Mouse (Mus musculus) kidney, embryonic 14.5 days (tissue): ENCODE data around the gene Ets1. TPM values are rescaled to one million over a fixed set of nuclear protein-coding genes. Genes with fewer than 3 reads are reported as not detected.

ENCODE experiments used
- ATAC-seq: fragments of 200-750 bp; cut with Nextera tagmentation; 2 replicates; pipeline ENCODE4 v1.8.0; 2017; ENCODE audit warnings: moderate number of reproducible peaks, mild to moderate bottlenecking, moderate TSS enrichment, moderate library complexity; ENCODE audit not compliant: low FRiP score, low TSS enrichment
- H3K27ac ChIP-seq: fragments of 300-500 bp; sonication (generic); 2 replicates; pipeline ENCODE4 v1.5.1; 2014; ENCODE audit warnings: low read depth, mild to moderate bottlenecking, low read length, moderate library complexity, mixed read lengths
- H3K27me3 ChIP-seq: fragments of 300-500 bp; sonication (generic); 2 replicates; pipeline ENCODE4 v1.6.1; 2014; ENCODE audit warnings: mild to moderate bottlenecking, low read length; ENCODE audit not compliant: control insufficient read depth, insufficient read depth
- H3K36me3 ChIP-seq: fragments of 300-500 bp; sonication (generic); 2 replicates; pipeline ENCODE4 v1.6.1; 2014; ENCODE audit warnings: low read length, mixed read lengths; ENCODE audit not compliant: control insufficient read depth, insufficient read depth
- H3K4me1 ChIP-seq: fragments of 300-500 bp; sonication (generic); 2 replicates; pipeline ENCODE4 v1.6.1; 2014; ENCODE audit warnings: low read length, mixed read lengths; ENCODE audit not compliant: control insufficient read depth, insufficient read depth
- H3K4me2 ChIP-seq: fragments of 300-500 bp; sonication (generic); replicated peaks from 2 replicates; pipeline ENCODE4 v1.6.1; 2014; ENCODE audit warnings: low read depth, mild to moderate bottlenecking, low read length
- H3K4me3 ChIP-seq: fragments of 300-500 bp; sonication (generic); 2 replicates; pipeline ENCODE4 v1.5.1; 2014; ENCODE audit warnings: mild to moderate bottlenecking, low read length
- H3K9ac ChIP-seq: fragments of 300-500 bp; sonication (generic); 2 replicates; pipeline ENCODE4 v1.6.1; 2014; ENCODE audit warnings: low read depth, mild to moderate bottlenecking, low read length, moderate library complexity
- H3K9me3 ChIP-seq: fragments of 300-500 bp; sonication (generic); 2 replicates; pipeline ENCODE4 v1.6.1; 2016; ENCODE audit warnings: low read length; ENCODE audit not compliant: control insufficient read depth
- WGBS: fragments of 180-500 bp; shearing (Covaris S2); extraction: QIAGEN DNeasy Blood & Tissue Kit; methylation state at CpG from one replicate; pipeline ENCODE4 v1.1.7; 2014; 5-methylcytosine and 5-hydroxymethylcytosine counted together
- polyA plus RNA-seq: library from polyadenylated mRNA; unstranded; fragments of >200 nt; fragmentation: Nextera tagmentation; extraction: Ambion mirVana; gene quantifications from 2 replicates; pipeline ENCODE4 v1.2.1, GENCODE M21; 2014

The Ets1 gene
- polyA plus RNA-seq, 1 experiment from 2014 or later = 58.0 TPM

GRCm38 (mm10) chr9:32730656-32731590 is 94.9 kb downstream of the Ets1 start:
- Histone ChIP-seq H3K36me3 (peaks cover 52% of the 10 kb centered on the region), H3K9ac (no peak overlapping the region), H3K9me3 (no peaks in the 10 kb centered on the region), H3K4me2 (no peak overlapping the region), H3K27ac (no peak overlapping the region), H3K4me3 (no peak overlapping the region), H3K27me3 (no peaks in the 10 kb centered on the region), H3K4me1 (0 out of 2 replicates have a peak, but pooled peaks cover 7% of the 10 kb centered on the region)
- no peak for ATAC-seq
- WGBS = 82% methylated on average over 13 of the region's 13 CpGs

DNA sequence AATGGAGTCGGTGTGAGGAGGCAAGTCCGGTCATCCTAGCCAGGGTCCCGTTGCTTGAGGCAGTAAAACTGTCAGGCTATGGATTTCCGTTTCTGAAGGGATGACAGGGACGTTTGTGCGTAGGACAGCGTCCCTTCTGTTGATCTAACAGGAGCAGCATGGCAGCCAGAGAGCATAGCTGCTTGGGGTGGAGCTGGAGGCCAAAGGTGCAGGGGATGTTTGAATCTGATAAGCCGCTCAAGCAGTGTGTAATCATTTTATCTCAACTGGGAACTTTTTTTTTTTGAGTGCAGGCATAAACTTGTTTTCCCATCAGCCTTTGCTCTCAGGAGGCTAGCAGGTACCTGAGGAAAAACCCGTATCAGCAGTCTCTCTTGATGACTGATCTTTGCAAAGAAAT is 95.8 kb downstream of the Ets1 start:
- Histone ChIP-seq H3K4me1 (0 out of 2 replicates have a peak, but pooled peaks cover 7% of the 10 kb centered on the region), H3K36me3 (peaks cover 61% of the 10 kb centered on the region), H3K9me3 (no peaks in the 10 kb centered on the region), H3K4me3 (no peak overlapping the region), H3K9ac (no peak overlapping the region), H3K27ac (no peak overlapping the region), H3K4me2 (no peak overlapping the region), H3K27me3 (no peaks in the 10 kb centered on the region)
- ATAC-seq = no peak
- WGBS = 21% methylated on average over 9 of the region's 9 CpGs

DNA sequence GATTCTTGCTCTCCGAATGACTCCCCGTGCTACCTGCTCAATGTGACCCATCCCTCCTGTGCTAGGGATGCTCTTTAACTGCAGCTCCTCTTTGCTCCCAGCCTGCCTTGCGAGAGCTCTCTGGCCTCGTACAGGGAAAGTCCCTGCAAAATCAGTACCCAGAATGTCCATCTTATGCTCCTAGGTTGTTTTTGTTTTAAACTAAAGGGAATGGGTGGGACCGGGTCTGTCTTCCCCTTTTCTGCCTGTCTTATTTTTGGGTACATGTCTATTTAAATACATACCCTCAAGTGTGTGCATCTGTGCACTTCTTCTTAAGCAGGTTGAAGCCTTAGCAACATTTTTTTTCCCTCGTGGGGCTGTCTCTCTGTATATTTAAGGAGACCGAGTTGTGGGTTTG is 99.0 kb downstream of the Ets1 start:
- 91% methylated on average over 7 of the region's 7 CpGs for WGBS
- H3K9ac ChIP-seq = no peak overlapping the region
- peaks cover 59% of the 10 kb centered on the region for H3K36me3 ChIP-seq
- H3K27ac ChIP-seq = no peak overlapping the region
- H3K9me3 ChIP-seq = no peaks in the 10 kb centered on the region
- no peak overlapping the region for H3K4me2 ChIP-seq
- H3K27me3 ChIP-seq = no peaks in the 10 kb centered on the region
- 0 out of 2 replicates have a peak, but pooled peaks cover 7% of the 10 kb centered on the region for H3K4me1 ChIP-seq
- no peak for ATAC-seq
- H3K4me3 ChIP-seq = no peak overlapping the region

DNA sequence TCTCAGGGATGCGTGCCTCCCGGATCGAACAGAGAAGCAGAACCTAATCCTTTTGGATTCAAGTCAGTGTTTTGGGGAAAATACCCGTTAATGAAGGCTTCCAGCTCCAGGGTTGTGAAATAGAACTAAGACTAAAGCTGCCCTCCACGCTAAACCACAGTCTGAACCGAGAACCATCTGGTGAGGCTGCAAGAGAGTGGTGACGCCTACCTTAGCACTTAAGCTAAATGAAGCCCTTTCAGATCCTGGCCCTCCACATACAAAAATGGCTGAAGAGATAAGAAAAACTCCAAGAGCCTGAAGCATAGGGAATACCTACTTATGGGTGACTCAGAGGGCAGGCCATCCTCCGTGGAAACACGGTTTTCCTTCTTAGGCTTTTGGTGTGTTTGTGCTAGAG is 100.0 kb downstream of the Ets1 start:
- peaks cover 60% of the 10 kb centered on the region for H3K36me3 ChIP-seq
- H3K9me3 ChIP-seq = no peaks in the 10 kb centered on the region
- H3K27me3 ChIP-seq = no peaks in the 10 kb centered on the region
- 0 out of 2 replicates have a peak, but pooled peaks cover 7% of the 10 kb centered on the region for H3K4me1 ChIP-seq
- no peak overlapping the region for H3K4me3 ChIP-seq
- no peak overlapping the region for H3K4me2 ChIP-seq
- WGBS = 90% methylated on average over 9 of the region's 9 CpGs
- no peak overlapping the region for H3K27ac ChIP-seq
- H3K9ac ChIP-seq = no peak overlapping the region
- no peak for ATAC-seq

- Histone ChIP-seq H3K4me2 (no peak overlapping the region), H3K36me3 (peaks cover 33% of the 10 kb centered on the region), H3K9me3 (no peaks in the 10 kb centered on the region), H3K9ac (no peak overlapping the region), H3K4me3 (no peak overlapping the region), H3K27me3 (no peaks in the 10 kb centered on the region), H3K4me1 (peaks cover 20% of the 10 kb centered on the region; the same call in 1 of the 2 replicates), H3K27ac (no peak overlapping the region)
- ATAC-seq = no peak
- 99% methylated on average over 4 of the region's 4 CpGs for WGBS
These were observed 104.0 kb downstream of the Ets1 start for GRCm38 (mm10) chr9:32739988-32740387.

GRCm38 (mm10) chr9:32740751-32741387 is 104.8 kb downstream of the Ets1 start:
- no peak overlapping the region for H3K4me3 ChIP-seq
- H3K9ac ChIP-seq = no peak overlapping the region
- no peak overlapping the region for H3K4me2 ChIP-seq
- no peak overlapping the region for H3K27ac ChIP-seq
- no peaks in the 10 kb centered on the region for H3K27me3 ChIP-seq
- WGBS = 76% methylated on average over 12 of the region's 12 CpGs
- no peak for ATAC-seq
- peaks cover 25% of the 10 kb centered on the region for H3K36me3 ChIP-seq
- H3K4me1 ChIP-seq = peaks cover 25% of the 10 kb centered on the region
- H3K9me3 ChIP-seq = no peaks in the 10 kb centered on the region

DNA sequence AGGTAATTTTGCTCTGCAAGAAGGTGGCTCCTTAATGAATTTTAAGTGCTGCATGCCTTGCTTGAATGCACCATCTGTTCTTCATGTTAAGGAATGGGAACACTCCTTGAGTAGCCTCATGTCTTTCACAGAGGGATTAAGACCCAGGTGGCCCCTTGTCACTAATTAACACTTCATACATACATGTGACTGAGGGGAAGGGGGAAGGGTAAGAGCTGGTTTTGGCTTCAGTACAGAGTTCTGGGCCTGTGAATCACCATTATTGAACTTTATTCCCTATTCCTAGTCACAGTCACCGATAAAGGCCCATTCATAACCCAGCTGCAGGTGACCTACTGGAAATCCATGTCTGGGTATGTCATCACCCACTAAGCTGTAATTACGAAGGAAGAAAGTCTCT is 105.7 kb downstream of the Ets1 start:
- Histone ChIP-seq H3K36me3 (peaks cover 17% of the 10 kb centered on the region), H3K4me2 (no peak overlapping the region), H3K9ac (no peak overlapping the region), H3K27ac (no peak overlapping the region), H3K4me3 (no peak overlapping the region), H3K9me3 (no peaks in the 10 kb centered on the region), H3K4me1 (peaks cover 30% of the 10 kb centered on the region), H3K27me3 (no peaks in the 10 kb centered on the region)
- 94% methylated on average over 2 of the region's 2 CpGs for WGBS
- no peak for ATAC-seq

- H3K27me3 ChIP-seq = no peaks in the 10 kb centered on the region
- H3K27ac ChIP-seq = peak overlapping the region; percentile 78
- H3K9ac ChIP-seq = no peak overlapping the region
- peaks cover 13% of the 10 kb centered on the region for H3K36me3 ChIP-seq
- peak; percentile 72; the same call in 1 of the 2 replicates for ATAC-seq
- peaks cover 30% of the 10 kb centered on the region for H3K4me1 ChIP-seq
- WGBS = 44% methylated on average over 8 of the region's 8 CpGs
- H3K4me3 ChIP-seq = no peak overlapping the region
- no peaks in the 10 kb centered on the region for H3K9me3 ChIP-seq
- H3K4me2 ChIP-seq = no peak overlapping the region
These were observed 107.1 kb downstream of the Ets1 start for GRCm38 (mm10) chr9:32743157-32743556.

- H3K9me3 ChIP-seq = no peaks in the 10 kb centered on the region
- H3K4me2 ChIP-seq = no peak overlapping the region
- peaks cover 30% of the 10 kb centered on the region for H3K4me1 ChIP-seq
- no peak overlapping the region for H3K4me3 ChIP-seq
- ATAC-seq = no peak
- 75% methylated on average over 9 of the region's 9 CpGs for WGBS
- H3K36me3 ChIP-seq = peaks cover 8% of the 10 kb centered on the region
- H3K27ac ChIP-seq = peak overlapping the region; percentile 78
- H3K27me3 ChIP-seq = no peaks in the 10 kb centered on the region
- H3K9ac ChIP-seq = no peak overlapping the region
These were observed 107.7 kb downstream of the Ets1 start for GRCm38 (mm10) chr9:32743642-32744161.
